Mouse (Mus musculus) heart, adult 2 months (tissue): ENCODE measurements at regions not wholly inside any gene's neighbourhood (a gene's known extent, or its start where the extent isn't known, plus 50 kb on each side); places are given as distances from the start of the nearest gene placed in this dataset.

ENCODE experiments used
- CTCF ChIP-seq: fragments of 200-600 bp; IDR thresholded peaks from 2 replicates; pipeline ENCODE4 v1.8.1; 2022; ENCODE audit warnings: antibody characterized with exemption, mild to moderate bottlenecking, moderate library complexity
- POLR2A ChIP-seq: fragments of 200-500 bp; IDR thresholded peaks from 2 replicates; pipeline ENCODE4 v1.6.1; 2011; ENCODE audit warnings: mild to moderate bottlenecking, low read depth, low read length, control low read depth; ENCODE audit not compliant: insufficient read depth

GRCm38 (mm10) chr13:80950239-80950638 is 67.1 kb downstream of the Arrdc3 start:
- TF ChIP-seq POLR2A: no peak
- no peak for TF ChIP-seq CTCF
